Mouse (Mus musculus): ENCODE measurements around the gene Sipa1l1. TPM values are rescaled to one million over a fixed set of nuclear protein-coding genes. Genes with fewer than 3 reads are reported as not detected.

Sipa1l1 gene
- polyA plus RNA-seq, 2 experiments = 2.6 to 2.7 TPM

GRCm38 (mm10) chr12:82284617-82285016 is 115.5 kb downstream of the Sipa1l1 start:
- H3K4me3 ChIP-seq (ENCODE audit: insufficient read depth in 1 of 2, low read depth in 2 of 2, low read length in 2 of 2) = no peak overlapping the region
- H3K27me3 ChIP-seq (ENCODE audit: control insufficient read depth, insufficient read depth, low read length) = no peaks in the 10 kb centered on the region
- no peaks in the 10 kb centered on the region for H3K9me3 ChIP-seq (ENCODE audit: control insufficient read depth, low read length)
- no peak overlapping the region for H3K27ac ChIP-seq
- H3K4me1 ChIP-seq (replicated peaks; ENCODE audit: control insufficient read depth in 2 of 2, insufficient read depth in 2 of 2, low read length in 1 of 2) = peaks cover 0 to 9% of the 10 kb centered on the region in 2 experiments; a peak in 1 of 4 replicates
- ATAC-seq (ENCODE audit: insufficient read depth) (no peak), DNase-seq (ENCODE audit: low read depth in 3 of 3, low spot score in 3 of 3) (no peak)
- no peaks in the 10 kb centered on the region for H3K36me3 ChIP-seq (replicated peaks; ENCODE audit: control insufficient read depth, insufficient read depth, low read depth)
- no peak overlapping the region for H3K4me2 ChIP-seq (ENCODE audit: low read depth)
- H3K9ac ChIP-seq (replicated peaks) = no peak overlapping the region
- TF ChIP-seq CTCF (IDR thresholded peaks at IDR 0.05; ENCODE audit: low read depth) (no peak), EP300 (IDR thresholded peaks at IDR 0.05; ENCODE audit: low read depth) (no peak)
- WGBS (ENCODE audit: insufficient replicate concordance) = 66% methylated on average over 5 of the region's 5 CpGs

GRCm38 (mm10) chr12:82285018-82285417 is 115.9 kb downstream of the Sipa1l1 start:
- DNase-seq (ENCODE audit: low read depth in 3 of 3, low spot score in 3 of 3) (no peak), ATAC-seq (ENCODE audit: insufficient read depth) (no peak)
- Histone ChIP-seq H3K9ac (replicated peaks) (no peak overlapping the region), H3K4me3 (ENCODE audit: insufficient read depth in 1 of 2, low read depth in 2 of 2, low read length in 2 of 2) (no peak overlapping the region), H3K9me3 (ENCODE audit: control insufficient read depth, low read length) (no peaks in the 10 kb centered on the region), H3K4me2 (ENCODE audit: low read depth) (no peak overlapping the region), H3K27me3 (ENCODE audit: control insufficient read depth, insufficient read depth, low read length) (no peaks in the 10 kb centered on the region), H3K4me1 (replicated peaks; ENCODE audit: control insufficient read depth in 2 of 2, insufficient read depth in 2 of 2, low read length in 1 of 2) (peaks cover 0 to 9% of the 10 kb centered on the region in 2 experiments; a peak in 1 of 4 replicates), H3K36me3 (replicated peaks; ENCODE audit: control insufficient read depth, insufficient read depth, low read depth) (no peaks in the 10 kb centered on the region), H3K27ac (no peak overlapping the region)
- 74% methylated on average over 2 of the region's 2 CpGs for WGBS (ENCODE audit: insufficient replicate concordance)
- TF ChIP-seq EP300 (IDR thresholded peaks at IDR 0.05; ENCODE audit: low read depth) = no peak
- TF ChIP-seq CTCF (IDR thresholded peaks at IDR 0.05; ENCODE audit: low read depth) = no peak

GRCm38 (mm10) chr12:82286068-82286467 is 116.9 kb downstream of the Sipa1l1 start:
- TF ChIP-seq EP300 (IDR thresholded peaks at IDR 0.05; ENCODE audit: low read depth) (no peak), CTCF (IDR thresholded peaks at IDR 0.05; ENCODE audit: low read depth) (no peak)
- Histone ChIP-seq H3K9ac (replicated peaks) (no peak overlapping the region), H3K4me2 (ENCODE audit: low read depth) (no peak overlapping the region), H3K27me3 (ENCODE audit: control insufficient read depth, insufficient read depth, low read length) (no peaks in the 10 kb centered on the region), H3K4me3 (ENCODE audit: insufficient read depth in 1 of 2, low read depth in 2 of 2, low read length in 2 of 2) (no peak overlapping the region), H3K27ac (no peak overlapping the region), H3K36me3 (replicated peaks; ENCODE audit: control insufficient read depth, insufficient read depth, low read depth) (no peaks in the 10 kb centered on the region), H3K4me1 (replicated peaks; ENCODE audit: control insufficient read depth in 2 of 2, insufficient read depth in 2 of 2, low read length in 1 of 2) (peaks cover 0 to 9% of the 10 kb centered on the region in 2 experiments; a peak in 1 of 4 replicates), H3K9me3 (ENCODE audit: control insufficient read depth, low read length) (no peaks in the 10 kb centered on the region)
- DNase-seq (ENCODE audit: low read depth in 3 of 3, low spot score in 3 of 3) = no peak
- no peak for ATAC-seq (ENCODE audit: insufficient read depth)
- WGBS (ENCODE audit: insufficient replicate concordance) = 71% methylated on average over 6 of the region's 6 CpGs

GRCm38 (mm10) chr12:82286804-82287203 is 117.7 kb downstream of the Sipa1l1 start:
- H3K4me3 ChIP-seq (ENCODE audit: insufficient read depth in 1 of 2, low read depth in 2 of 2, low read length in 2 of 2) = no peak overlapping the region
- H3K36me3 ChIP-seq (replicated peaks; ENCODE audit: control insufficient read depth, insufficient read depth, low read depth) = no peaks in the 10 kb centered on the region
- TF ChIP-seq EP300 (IDR thresholded peaks at IDR 0.05; ENCODE audit: low read depth) = no peak
- no peak for TF ChIP-seq CTCF (IDR thresholded peaks at IDR 0.05; ENCODE audit: low read depth)
- no peak overlapping the region for H3K9ac ChIP-seq (replicated peaks)
- DNase-seq (ENCODE audit: low read depth in 3 of 3, low spot score in 3 of 3) (no peak), ATAC-seq (ENCODE audit: insufficient read depth) (no peak)
- H3K4me1 ChIP-seq (replicated peaks; ENCODE audit: control insufficient read depth in 2 of 2, insufficient read depth in 2 of 2, low read length in 1 of 2) = peaks cover 0 to 9% of the 10 kb centered on the region in 2 experiments; a peak in 1 of 4 replicates
- H3K27me3 ChIP-seq (ENCODE audit: control insufficient read depth, insufficient read depth, low read length) = no peaks in the 10 kb centered on the region
- H3K9me3 ChIP-seq (ENCODE audit: control insufficient read depth, low read length) = no peaks in the 10 kb centered on the region
- no peak overlapping the region for H3K4me2 ChIP-seq (ENCODE audit: low read depth)
- WGBS (ENCODE audit: insufficient replicate concordance) = 55% methylated on average over 5 of the region's 5 CpGs
- H3K27ac ChIP-seq = no peak overlapping the region

DNA sequence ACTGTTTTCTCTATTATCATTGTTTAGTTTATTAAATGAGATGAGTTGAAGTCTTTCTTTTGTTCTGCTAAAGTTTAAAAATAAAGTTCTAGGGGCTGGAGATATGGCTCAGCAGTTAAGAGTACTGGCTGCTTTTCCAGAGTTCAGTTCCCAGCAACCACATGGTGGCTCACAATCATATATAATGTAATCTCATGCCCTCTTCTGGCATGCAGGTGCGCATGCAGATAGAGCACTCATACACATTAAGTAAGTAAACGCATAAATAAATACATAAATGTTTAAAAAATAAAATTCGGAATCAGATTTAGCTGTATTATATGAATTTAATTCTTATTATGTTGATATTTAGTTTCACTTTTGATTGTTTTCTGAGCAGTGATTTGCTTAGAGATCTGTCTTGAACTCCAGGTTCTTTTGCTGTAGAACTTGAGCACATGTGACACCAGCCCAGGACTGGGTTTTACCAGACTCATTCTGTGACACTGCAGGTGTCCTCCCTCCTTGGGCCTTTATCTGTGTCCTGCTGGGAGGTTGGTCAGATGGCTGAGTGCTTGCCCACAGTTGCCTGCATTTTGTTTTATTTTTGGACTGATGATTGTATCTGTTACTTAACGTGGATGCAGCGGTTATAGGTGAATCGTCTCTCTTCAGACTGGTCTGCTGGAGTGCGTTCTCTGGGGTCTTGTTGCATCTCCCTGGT is 124.6 kb downstream of the Sipa1l1 start:
- no peaks in the 10 kb centered on the region for H3K36me3 ChIP-seq (replicated peaks; ENCODE audit: control insufficient read depth, insufficient read depth, low read depth)
- no peaks in the 10 kb centered on the region for H3K27me3 ChIP-seq (ENCODE audit: control insufficient read depth, insufficient read depth, low read length)
- no peak for ATAC-seq (ENCODE audit: insufficient read depth)
- WGBS (ENCODE audit: insufficient replicate concordance) = 80% methylated on average over 7 of the region's 7 CpGs
- H3K9ac ChIP-seq (replicated peaks) = no peak overlapping the region
- no peak overlapping the region for H3K4me3 ChIP-seq (ENCODE audit: insufficient read depth in 1 of 2, low read depth in 2 of 2, low read length in 2 of 2)
- H3K9me3 ChIP-seq (ENCODE audit: control insufficient read depth, low read length) = no peaks in the 10 kb centered on the region
- TF ChIP-seq EP300 (IDR thresholded peaks at IDR 0.05; ENCODE audit: low read depth) (no peak), CTCF (IDR thresholded peaks at IDR 0.05; ENCODE audit: low read depth) (no peak)
- no peak for DNase-seq (ENCODE audit: low read depth in 3 of 3, low spot score in 3 of 3)
- no peak overlapping the region for H3K27ac ChIP-seq
- no peaks in the 10 kb centered on the region for H3K4me1 ChIP-seq (replicated peaks; ENCODE audit: control insufficient read depth in 2 of 2, insufficient read depth in 2 of 2, low read length in 1 of 2)
- no peak overlapping the region for H3K4me2 ChIP-seq (ENCODE audit: low read depth)
